Mouse (Mus musculus) adrenal gland, postnatal 0 days (tissue): ENCODE data around the gene Lonp2. TPM values are rescaled to one million over a fixed set of nuclear protein-coding genes. Genes with fewer than 3 reads are reported as not detected.

Experiments
- microRNA-seq: library from miRNA; unstranded; fragments of <30 nt; microRNA quantifications from one replicate; pipeline ENCODE4, GENCODE M21; 2016; ENCODE audit warnings: borderline replicate concordance; ENCODE audit not compliant: insufficient number of aligned reads
- polyA plus RNA-seq: library from polyadenylated mRNA; unstranded; fragments of >200 nt; fragmentation: Nextera tagmentation; extraction: Ambion mirVana; gene quantifications from 2 replicates; pipeline ENCODE4 v1.2.1, GENCODE M21; 2015

Lonp2 gene
- 65.1 and 87.0 TPM in 2 replicates for polyA plus RNA-seq

GRCm38 (mm10) chr8:86623911-86624731 is at the start of gene Lonp2:
Lonp2 (plus strand) TSS chr8:86624043.

GRCm38 (mm10) chr8:86580458-86580857 is 43.4 kb upstream of the Lonp2 start, which contains the start of gene Abcc12:
Abcc12 (minus strand) TSS chr8:86580686.

GRCm38 (mm10) chr8:86745221-86745934 is 121.5 kb downstream of the Lonp2 start, which contains the start of the genes Gm10638 and Siah1a:
Gm10638 (plus strand) TSS chr8:86745699.
Siah1a (minus strand) TSS chr8:86745934.

Small RNA genes lying within 50 kb of the gene (microRNA-seq; reads per million reads assigned to microRNA genes)
- gene Gm44348, result not detected

Other genes starting within 250 kb of the Lonp2 start
- not detected in 2 replicates for gene Abcc12, start 43.4 kb upstream of the Lonp2 start, polyA plus RNA-seq
- gene Gm10638, start 121.7 kb downstream of the Lonp2 start, polyA plus RNA-seq, result 7.7 and 8.8 TPM in 2 replicates
- gene Siah1a, start 121.9 kb downstream of the Lonp2 start, polyA plus RNA-seq, result 44.9 and 45.7 TPM in 2 replicates